Mouse (Mus musculus) liver, postnatal 0 days (tissue): Measurements from ENCODE around the gene Tnnc1.

Experiments used
- CTCF ChIP-seq: sonication (generic); IDR thresholded peaks from 2 replicates; pipeline ENCODE4 v1.5.1; 2016; ENCODE audit warnings: antibody characterized with exemption, low read depth
- EP300 ChIP-seq: IDR thresholded peaks from 2 replicates; pipeline ENCODE4 v1.6.1; 2016; ENCODE audit warnings: antibody characterized with exemption, low read depth, mild to moderate bottlenecking

DNA sequence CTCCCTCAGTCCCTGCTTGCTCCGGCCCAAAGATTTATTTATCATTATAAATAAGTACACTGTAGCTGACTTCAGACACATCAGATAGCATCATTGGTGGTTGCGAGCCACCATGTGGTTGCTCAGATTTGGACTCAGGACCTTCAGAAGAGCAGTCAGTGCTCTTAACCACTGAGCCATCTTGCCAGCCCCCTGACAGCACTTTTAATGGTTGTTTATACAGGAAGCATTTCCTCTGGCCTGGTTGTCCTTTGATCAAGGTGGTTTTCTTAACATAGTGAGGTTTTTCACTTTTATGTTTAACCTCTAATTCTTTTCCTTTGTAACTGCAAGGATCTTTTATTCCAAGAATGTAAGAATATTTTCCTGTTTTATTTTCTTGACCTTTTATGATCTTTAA is 13.7 kb upstream of the Tnnc1 start:
- TF ChIP-seq CTCF (no peak), EP300 (no peak)
